Mouse (Mus musculus): Measurements from ENCODE around the gene Gm6509.
"Not testable (repeated sequence)": the region's sequence is repeated elsewhere in the genome, so short reads cannot be mapped to it uniquely, and the experiment has no call there.

Gm6509 gene

GRCm38 (mm10) chr5:94623679-94624078 lies at the start of gene Gm6509:
Gm6509 (plus strand) TSS chr5:94623979.
- not testable (repeated sequence) for DNase-seq (ENCODE audit: low spot score in 2 of 2)

DNA sequence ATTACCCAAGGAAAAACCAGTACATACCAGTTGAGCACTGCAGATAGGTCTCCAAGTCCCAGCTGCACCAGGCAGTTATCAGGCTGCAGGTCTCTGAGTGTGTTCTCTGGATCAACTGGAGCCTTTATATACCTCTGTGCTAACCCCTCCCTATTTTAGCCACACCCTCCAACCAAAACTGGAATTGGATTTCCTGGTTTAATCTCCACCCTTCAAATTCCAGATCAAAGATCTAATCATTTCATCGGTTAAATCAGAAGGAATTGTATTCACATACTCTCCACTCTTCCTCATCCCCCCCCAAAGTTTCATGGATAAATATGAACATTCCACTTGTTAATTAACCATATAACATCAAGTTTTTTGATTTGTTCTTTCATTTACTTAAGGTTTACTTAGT lies 7.5 kb upstream of the Gm6509 start, which contains the start of gene Gm3147:
Gene Gm3147, minus strand, starts transcription at position 101 of the 400 bp plus-strand sequence.
- DNase-seq (ENCODE audit: low spot score in 2 of 2), result not testable (repeated sequence)

- not testable (repeated sequence) for DNase-seq (ENCODE audit: low spot score in 2 of 2)
Observed at GRCm38 (mm10) chr5:94648082-94648481, 24.3 kb downstream of the Gm6509 start, which contains the start of gene Gm6205. Gm6205 (plus strand) TSS chr5:94648382.

Measured in cerebellum, postnatal 4 days (tissue).